32 mouse cellular contexts compared by ENCODE assay signal in genomic region chr6:108812134-108812533, GRCm38 (mm10).
"Had no signal": no experiment of that assay in that cellular context is flagged by ENCODE, and none has a peak within 500 bp of the region (broad histone marks: within the 10 kb centered on the region; RNA-seq: fewer than 3 reads in every experiment).

No protein-coding gene starts in this region.

- ATAC-seq: liver, embryonic 12.5 days; liver, postnatal 0 days; lung, postnatal 0 days; midbrain, embryonic 13.5 days; midbrain, embryonic 15.5 days; midbrain, embryonic 16.5 days had no signal

- H3K9ac ChIP-seq: limb, embryonic 12.5 days; limb, embryonic 13.5 days; limb, embryonic 15.5 days; liver, embryonic 12.5 days; liver, embryonic 13.5 days; liver, embryonic 14.5 days; liver, embryonic 15.5 days; liver, postnatal 0 days; lung, embryonic 14.5 days; lung, embryonic 15.5 days; midbrain, embryonic 12.5 days; midbrain, embryonic 13.5 days; midbrain, embryonic 15.5 days; neural tube, embryonic 12.5 days had no signal

- H3K4me3 ChIP-seq: limb, embryonic 10.5 days; limb, embryonic 12.5 days; limb, embryonic 13.5 days; limb, embryonic 15.5 days; liver, embryonic 12.5 days; liver, embryonic 13.5 days; liver, embryonic 15.5 days; lung, embryonic 15.5 days; megakaryocyte, embryonic 14.5 days; midbrain, embryonic 10.5 days; midbrain, embryonic 12.5 days; midbrain, embryonic 13.5 days; midbrain, embryonic 15.5 days; myocyte; neural tube, embryonic 12.5 days had no signal

- H3K9me3 ChIP-seq: limb, embryonic 10.5 days; limb, embryonic 12.5 days; limb, embryonic 13.5 days; limb, embryonic 15.5 days; liver, embryonic 12.5 days; liver, embryonic 13.5 days; liver, embryonic 15.5 days; lung, embryonic 15.5 days; megakaryocyte, embryonic 14.5 days; midbrain, embryonic 10.5 days; midbrain, embryonic 12.5 days; midbrain, embryonic 13.5 days; midbrain, embryonic 15.5 days; neural tube, embryonic 12.5 days had no signal

- DNase-seq: left cerebral cortex, postnatal 4 days; liver; liver, embryonic 13.5 days; liver, postnatal 0 days; lung, adult 18-20 months; lung, adult 2 months; lung, embryonic 14.5 days; lung, postnatal 10 days; lung, postnatal 14 days; lung, postnatal 36 days; lung, postnatal 4 days; midbrain, embryonic 14.5 days had no signal

- H3K4me1 ChIP-seq: limb, embryonic 10.5 days; limb, embryonic 12.5 days; limb, embryonic 13.5 days; limb, embryonic 15.5 days; liver, embryonic 13.5 days; liver, embryonic 15.5 days; lung, embryonic 15.5 days; midbrain, embryonic 10.5 days; midbrain, embryonic 12.5 days; midbrain, embryonic 13.5 days; midbrain, embryonic 15.5 days; neural tube, embryonic 12.5 days had no signal

- H3K27me3 ChIP-seq: limb, embryonic 12.5 days; limb, embryonic 13.5 days; limb, embryonic 15.5 days; liver, embryonic 12.5 days; liver, embryonic 13.5 days; liver, embryonic 15.5 days; lung, embryonic 15.5 days; megakaryocyte, embryonic 14.5 days; midbrain, embryonic 12.5 days; midbrain, embryonic 13.5 days; midbrain, embryonic 15.5 days; neural tube, embryonic 12.5 days had no signal

- H3K27ac ChIP-seq: limb, embryonic 10.5 days; limb, embryonic 12.5 days; limb, embryonic 13.5 days; limb, embryonic 15.5 days; liver, embryonic 12.5 days; liver, embryonic 13.5 days; liver, embryonic 14.5 days; liver, embryonic 15.5 days; lung, embryonic 15.5 days; macrophage; midbrain, embryonic 10.5 days; midbrain, embryonic 12.5 days; midbrain, embryonic 13.5 days; midbrain, embryonic 15.5 days; neural tube, embryonic 12.5 days had no signal

- H3K4me2 ChIP-seq: limb, embryonic 12.5 days; limb, embryonic 13.5 days; limb, embryonic 15.5 days; liver, embryonic 11.5 days; liver, embryonic 12.5 days; liver, embryonic 13.5 days; liver, embryonic 15.5 days; lung, embryonic 14.5 days; lung, embryonic 15.5 days; midbrain, embryonic 11.5 days; midbrain, embryonic 12.5 days; midbrain, embryonic 13.5 days; midbrain, embryonic 15.5 days; neural tube, embryonic 12.5 days had no signal
